Mouse (Mus musculus) MEL (cell line): ENCODE results near the gene Eef2k. TPM values are rescaled to one million over a fixed set of nuclear protein-coding genes. Genes with fewer than 3 reads are reported as not detected.
A peak's percentile ranks its signal among the peaks of the same experiment; 100 is the strongest.

ENCODE experiments used
- DNase-seq: peaks from one replicate; pipeline ENCODE4 v3.0.0; 2011; ENCODE audit warnings: low read depth, low spot score
- H3K27ac ChIP-seq: 2 replicates; pipeline ENCODE4 v1.5.1; 2012; ENCODE audit warnings: low read depth, mild to moderate bottlenecking, control low read depth, low read length, moderate library complexity; ENCODE audit not compliant: control insufficient read depth
- H3K27me3 ChIP-seq, 2 experiments: fragments of 150-350 bp in 1 of 2; sonication (generic) in 1 of 2; 2 replicates each; pipeline ENCODE4 v1.6.1; 2012; ENCODE audit warnings: low read length in 2 of 2, mild to moderate bottlenecking in 2 of 2, improper control_type of control experiment in 1 of 2, moderate library complexity in 1 of 2; ENCODE audit not compliant: insufficient read depth in 2 of 2, control insufficient read depth in 1 of 2
- H3K36me3 ChIP-seq, 2 experiments: 2 replicates each; pipeline ENCODE4 v1.6.1; 2012 to 2014; ENCODE audit warnings: low read length in 2 of 2, improper control_type of control experiment in 1 of 2, inconsistent platforms in 1 of 2, mild to moderate bottlenecking in 1 of 2; ENCODE audit not compliant: insufficient read depth in 2 of 2, control insufficient read depth in 1 of 2
- H3K4me1 ChIP-seq, 2 experiments: fragments of 150-350 bp in 1 of 2; sonication (generic) in 1 of 2; 2 replicates each; pipeline ENCODE4 v1.6.1; 2012; ENCODE audit warnings: low read length in 2 of 2, improper control_type of control experiment in 1 of 2, mild to moderate bottlenecking in 1 of 2; ENCODE audit not compliant: insufficient read depth in 2 of 2, control insufficient read depth in 1 of 2
- H3K4me3 ChIP-seq, 2 experiments: fragments of 150-350 bp in 1 of 2; sonication (generic) in 1 of 2; 2 replicates each; pipeline ENCODE4 v1.5.1; 2012; ENCODE audit warnings: low read depth in 2 of 2, low read length in 2 of 2, mild to moderate bottlenecking in 2 of 2, moderate library complexity in 2 of 2, control low read depth in 1 of 2, improper control_type of control experiment in 1 of 2; ENCODE audit not compliant: control insufficient read depth in 1 of 2, insufficient read depth in 1 of 2
- H3K79me2 ChIP-seq: 2 replicates; pipeline ENCODE4 v1.6.1; 2012; ENCODE audit warnings: mild to moderate bottlenecking, low read length, moderate library complexity; ENCODE audit not compliant: control insufficient read depth, poor library complexity, insufficient read depth
- H3K9ac ChIP-seq: 2 replicates; pipeline ENCODE4 v1.6.1; 2012; ENCODE audit warnings: low read depth, mild to moderate bottlenecking, control low read depth, low read length, moderate library complexity; ENCODE audit not compliant: control insufficient read depth, poor library complexity, severe bottlenecking
- H3K9me3 ChIP-seq: fragments of 150-350 bp; sonication (generic); replicated peaks from 2 replicates; pipeline ENCODE4 v1.6.1; 2012; ENCODE audit warnings: mild to moderate bottlenecking, low read length, improper control_type of control experiment, moderate library complexity; ENCODE audit not compliant: insufficient read depth
- BHLHE40 ChIP-seq: IDR thresholded peaks from 2 replicates; pipeline ENCODE4 v1.6.1; 2012; ENCODE audit warnings: low read depth, mild to moderate bottlenecking, inconsistent platforms, low read length, improper control_type of control experiment, borderline replicate concordance
- CHD1 ChIP-seq: IDR thresholded peaks from 2 replicates; pipeline ENCODE4 v1.6.1; 2012; ENCODE audit warnings: low read depth, mild to moderate bottlenecking, inconsistent platforms, low read length, improper control_type of control experiment
- CHD2 ChIP-seq: IDR thresholded peaks from 2 replicates; pipeline ENCODE4 v1.6.1; 2011; ENCODE audit warnings: low read length, improper control_type of control experiment
- CTCF ChIP-seq, 3 experiments: IDR thresholded peaks in 2 of 3; conservative IDR thresholded peaks in 1 of 3; 2 replicates each; pipeline ENCODE4 v1.5.1; 2011 to 2012; ENCODE audit warnings: low read length in 3 of 3, low read depth in 2 of 3, mild to moderate bottlenecking in 2 of 3, improper control_type of control experiment in 1 of 3, inconsistent platforms in 1 of 3, mixed read lengths in 1 of 3, moderate library complexity in 1 of 3; ENCODE audit not compliant: control insufficient read depth in 1 of 3, insufficient read depth in 1 of 3, poor library complexity in 1 of 3, severe bottlenecking in 1 of 3
- ELF1 ChIP-seq: IDR thresholded peaks from 2 replicates; pipeline ENCODE4 v1.6.1; 2014; ENCODE audit warnings: low read depth, mild to moderate bottlenecking, inconsistent platforms, low read length, improper control_type of control experiment, moderate library complexity
- EP300 ChIP-seq, 2 experiments: IDR thresholded peaks; 2 replicates each; pipeline ENCODE4 v1.6.1; 2011; ENCODE audit warnings: improper control_type of control experiment in 2 of 2, low read length in 2 of 2, low read depth in 1 of 2, mild to moderate bottlenecking in 1 of 2
- ETS1 ChIP-seq: IDR thresholded peaks from 2 replicates; pipeline ENCODE4 v1.6.1; 2012; ENCODE audit warnings: low read depth, mild to moderate bottlenecking, inconsistent platforms, low read length, improper control_type of control experiment, moderate library complexity
- GATA1 ChIP-seq: IDR thresholded peaks from 2 replicates; pipeline ENCODE4 v1.6.1; 2011; ENCODE audit warnings: low read depth, low read length, improper control_type of control experiment
- JUND ChIP-seq: IDR thresholded peaks from 2 replicates; pipeline ENCODE4 v1.6.1; 2011; ENCODE audit warnings: low read depth, mild to moderate bottlenecking, improper control_type of control experiment, low read length
- KAT2A ChIP-seq: conservative IDR thresholded peaks from 2 replicates; pipeline ENCODE4 v1.6.1; 2012; ENCODE audit warnings: low read depth, low read length, improper control_type of control experiment, inconsistent platforms
- MAX ChIP-seq: IDR thresholded peaks from 2 replicates; pipeline ENCODE4 v1.6.1; 2011; ENCODE audit warnings: low read length, improper control_type of control experiment
- MAZ ChIP-seq: IDR thresholded peaks from 2 replicates; pipeline ENCODE4 v1.6.1; 2012; ENCODE audit warnings: low read depth, mild to moderate bottlenecking, inconsistent platforms, low read length, improper control_type of control experiment
- MEF2A ChIP-seq: IDR thresholded peaks from 2 replicates; pipeline ENCODE4 v1.6.1; 2014; ENCODE audit warnings: low read depth, mild to moderate bottlenecking, inconsistent platforms, low read length, improper control_type of control experiment; ENCODE audit not compliant: poor library complexity, insufficient replicate concordance, severe bottlenecking; ENCODE audit errors: extremely low read depth
- MYB ChIP-seq: IDR thresholded peaks from 2 replicates; pipeline ENCODE4 v1.6.1; 2011; ENCODE audit warnings: mild to moderate bottlenecking, low read depth, low read length, improper control_type of control experiment
- NELFE ChIP-seq: IDR thresholded peaks from 2 replicates; pipeline ENCODE4 v1.6.1; 2011; ENCODE audit warnings: low read depth, low read length, improper control_type of control experiment
- POLR2A ChIP-seq, 2 experiments: IDR thresholded peaks; 2 replicates each; pipeline ENCODE4 v1.6.1; 2011 to 2012; ENCODE audit warnings: low read length in 2 of 2, mild to moderate bottlenecking in 2 of 2, control low read depth in 1 of 2, improper control_type of control experiment in 1 of 2, low read depth in 1 of 2, moderate library complexity in 1 of 2; ENCODE audit not compliant: control insufficient read depth in 1 of 2, insufficient read depth in 1 of 2, poor library complexity in 1 of 2
- RAD21 ChIP-seq: IDR thresholded peaks from 2 replicates; pipeline ENCODE4 v1.6.1; 2011; ENCODE audit warnings: mild to moderate bottlenecking, low read depth, low read length, improper control_type of control experiment
- RCOR1 ChIP-seq: IDR thresholded peaks from 2 replicates; pipeline ENCODE4 v1.6.1; 2012; ENCODE audit warnings: low read depth, mild to moderate bottlenecking, inconsistent platforms, low read length, improper control_type of control experiment
- SIN3A ChIP-seq: IDR thresholded peaks from 2 replicates; pipeline ENCODE4 v1.6.1; 2012; ENCODE audit warnings: low read length, improper control_type of control experiment, inconsistent platforms
- SMC3 ChIP-seq: IDR thresholded peaks from 2 replicates; pipeline ENCODE4 v1.6.1; 2011; ENCODE audit warnings: low read depth, low read length, improper control_type of control experiment
- TAL1 ChIP-seq: IDR thresholded peaks from 2 replicates; pipeline ENCODE4 v1.6.1; 2012; ENCODE audit warnings: mild to moderate bottlenecking, inconsistent platforms, low read length, moderate library complexity, mixed read lengths
- TBP ChIP-seq: IDR thresholded peaks from 2 replicates; pipeline ENCODE4 v1.8.0; 2011; ENCODE audit warnings: low read depth, low read length, improper control_type of control experiment
- TCF12 ChIP-seq: IDR thresholded peaks from 2 replicates; pipeline ENCODE4 v1.6.1; 2014; ENCODE audit warnings: low read depth, mild to moderate bottlenecking, inconsistent platforms, low read length, improper control_type of control experiment, moderate library complexity
- UBTF ChIP-seq: IDR thresholded peaks from 2 replicates; pipeline ENCODE4 v1.6.1; 2012; ENCODE audit warnings: low read depth, mild to moderate bottlenecking, inconsistent platforms, low read length, improper control_type of control experiment, moderate library complexity, borderline replicate concordance; ENCODE audit not compliant: insufficient read depth
- USF1 ChIP-seq: IDR thresholded peaks from 2 replicates; pipeline ENCODE4 v1.6.1; 2014; ENCODE audit warnings: low read depth, mild to moderate bottlenecking, inconsistent platforms, low read length, improper control_type of control experiment, moderate library complexity
- ZMIZ1 ChIP-seq: IDR thresholded peaks from 2 replicates; pipeline ENCODE4 v1.6.1; 2012; ENCODE audit warnings: low read depth, mild to moderate bottlenecking, inconsistent platforms, low read length, improper control_type of control experiment, moderate library complexity
- polyA plus RNA-seq, 2 experiments: library from polyadenylated mRNA; stranded (reverse) in 1 of 2; unstranded in 1 of 2; fragments of >175 nt in 1 of 2; fragments of >200 nt in 1 of 2; gene quantifications; 2 replicates each; pipeline versions ENCODE4 v1.2.1 to v1.2.4; 2012; ENCODE audit warnings: low replicate concordance in 2 of 2, low read depth in 1 of 2; ENCODE audit not compliant: insufficient read length in 2 of 2, insufficient read depth in 1 of 2, missing spikeins in 1 of 2
- total RNA-seq: library from RNA; depleted of rRNA; stranded (reverse); fragments of 300-350 nt; gene quantifications from 2 replicates; pipeline ENCODE4 v1.2.3, GENCODE M21; 2012

Eef2k gene
- total and polyA plus RNA-seq, 3 experiments, result 56.2 to 69.2 TPM; not detected in 1

DNA sequence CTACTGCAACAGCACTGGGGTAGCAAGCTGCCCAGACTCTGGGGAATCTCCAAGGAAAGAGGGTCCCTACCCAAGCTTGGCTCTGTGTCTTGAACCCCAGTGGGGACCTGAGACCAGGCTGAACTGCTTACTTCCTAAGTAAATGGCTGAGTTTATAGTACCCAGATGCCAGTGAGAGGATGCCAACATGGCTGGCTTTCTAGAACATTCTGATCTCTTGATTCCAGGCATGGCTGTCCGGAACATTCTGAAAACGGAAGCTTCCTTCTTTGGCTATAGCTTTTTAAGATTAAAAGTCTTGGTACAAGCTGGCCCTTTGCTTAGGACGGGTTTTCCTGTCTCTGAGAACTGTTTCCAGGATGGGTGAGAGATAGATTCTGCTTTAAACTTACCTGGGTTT, 31.4 kb downstream of the Eef2k start:
- no peak for TF ChIP-seq MEF2A
- 0 out of 2 replicates have a peak, but pooled peaks have one; percentile 3 for TF ChIP-seq CHD1
- Histone ChIP-seq H3K27ac (no peak overlapping the region), H3K4me3 (no peak overlapping the region), H3K9ac (no peak overlapping the region), H3K4me1 (peaks cover 22 to 25% of the 10 kb centered on the region in 2 experiments), H3K36me3 (peaks cover 0 to 28% of the 10 kb centered on the region in 2 experiments; a peak in 2 of 4 replicates), H3K9me3 (no peaks in the 10 kb centered on the region), H3K27me3 (no peaks in the 10 kb centered on the region), H3K79me2 (no peaks in the 10 kb centered on the region)
- no peak for DNase-seq

DNA sequence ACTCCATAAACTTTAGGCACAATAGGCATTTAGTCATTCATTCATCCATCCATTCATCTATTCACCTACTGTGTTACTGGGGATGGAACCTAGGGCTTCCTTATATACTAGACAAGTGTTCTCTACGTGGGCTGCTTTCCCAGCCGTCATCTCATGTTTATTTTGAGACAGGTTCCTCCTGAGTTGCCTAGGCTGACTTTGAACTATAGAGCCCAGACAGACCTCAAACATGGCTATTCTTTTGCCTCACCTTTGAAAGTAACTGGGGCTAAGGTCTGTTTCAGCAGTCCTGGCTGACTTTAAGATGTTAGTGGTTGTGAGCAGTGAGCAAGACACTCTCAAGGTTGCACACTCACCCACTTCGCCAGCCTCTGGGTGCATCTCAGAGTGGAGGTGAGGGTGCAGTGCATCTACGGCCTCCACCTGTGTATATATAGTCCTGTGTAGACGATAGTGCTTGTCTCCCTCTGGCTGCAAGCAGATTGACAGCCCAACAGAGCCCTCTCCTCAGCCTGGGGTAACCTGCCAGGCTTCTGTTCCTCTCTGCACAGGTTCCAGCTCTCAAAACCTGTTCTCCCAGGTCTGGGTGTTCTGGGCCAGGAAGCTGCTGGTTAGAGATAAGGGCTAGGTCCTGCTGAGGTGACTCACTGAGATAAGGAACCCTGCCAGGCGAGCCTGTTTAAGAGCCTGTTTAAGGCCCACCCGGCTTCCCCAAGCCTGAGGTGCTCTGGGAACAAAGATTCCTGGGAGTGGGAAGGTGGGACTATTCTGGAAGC, 32.3 kb downstream of the Eef2k start:
- no peak overlapping the region for H3K4me3 ChIP-seq
- TF ChIP-seq EP300 (IDR thresholded peaks at IDR 0.05; ENCODE audit: low read depth in 1 of 2, low read length in 2 of 2) (peak; percentile 94 to 98), GATA1 (peak; percentile 98), ZMIZ1 (no peak), MYB (no peak), POLR2A (IDR thresholded peaks at IDR 0.05; ENCODE audit: control insufficient read depth in 1 of 2, insufficient read depth in 1 of 2, low read depth in 1 of 2, low read length in 2 of 2, poor library complexity in 1 of 2) (peak in 1 of 2 experiments; percentile 31; a peak in 1 of 4 replicates), CTCF (IDR thresholded peaks at IDR 0.05 in 2 of 3, conservative IDR thresholded peaks at IDR 0.05 in 1 of 3; ENCODE audit: control insufficient read depth in 1 of 3, insufficient read depth in 1 of 3, low read depth in 2 of 3, low read length in 3 of 3, poor library complexity in 1 of 3, severe bottlenecking in 1 of 3) (no peak), CHD1 (0 out of 2 replicates have a peak, but pooled peaks have one; percentile 21), SMC3 (no peak), KAT2A (no peak), TCF12 (peak; percentile 99), JUND (peak; percentile 89), USF1 (no peak), RAD21 (no peak), RCOR1 (peak; percentile 85), MAZ (peak; percentile 82; the same call in 1 of the 2 replicates), BHLHE40 (no peak; the same call in 1 of the 2 replicates), ETS1 (peak; percentile 89), UBTF (no peak), TBP (0 out of 2 replicates have a peak, but pooled peaks have one; percentile 15), NELFE (no peak), ELF1 (no peak), SIN3A (peak; percentile 73; the same call in 1 of the 2 replicates), MAX (no peak), CHD2 (no peak; the same call in 1 of the 2 replicates), TAL1 (peak; percentile 99)
- peaks cover 15 to 29% of the 10 kb centered on the region in 2 experiments for H3K4me1 ChIP-seq
- no peaks in the 10 kb centered on the region for H3K79me2 ChIP-seq
- peaks cover 0 to 31% of the 10 kb centered on the region in 2 experiments; a peak in 2 of 4 replicates for H3K36me3 ChIP-seq
- H3K9me3 ChIP-seq, result no peaks in the 10 kb centered on the region
- peak; percentile 92 for DNase-seq
- H3K27ac ChIP-seq, result peak overlapping the region; percentile 81
- H3K9ac ChIP-seq, result peak overlapping the region; percentile 24; the same call in 1 of the 2 replicates
- H3K27me3 ChIP-seq, result no peaks in the 10 kb centered on the region
